Mouse (Mus musculus) left cerebral cortex, postnatal 36 days (tissue): ENCODE results near the gene Ankrd36. TPM values are rescaled to one million over a fixed set of nuclear protein-coding genes. Genes with fewer than 3 reads are reported as not detected.
A peak's percentile ranks its signal among the peaks of the same experiment; 100 is the strongest.

ENCODE experiments used
- DNase-seq, 2 experiments: peaks; one replicate each; pipeline ENCODE4 v3.0.0; 2021 to 2022; ENCODE audit warnings: low spot score in 2 of 2, mixed read lengths in 1 of 2
- intact Hi-C: fragments of 180-260 bp; cut with DNase I; formaldehyde crosslinking; loops from one replicate; pipeline ENCODE4 v1.15.1; 2025
- total RNA-seq, 2 experiments: library from RNA; stranded (reverse); gene quantifications; 2 replicates each; pipeline ENCODE4 v1.2.3; 2021

Gene Ankrd36
- total RNA-seq, 2 experiments from 2014 or later, result not detected

GRCm38 (mm10) chr11:5614453-5614852, 45.0 kb downstream of the Ankrd36 start:
- no peak for DNase-seq

GRCm38 (mm10) chr11:5625101-5625500, 55.6 kb downstream of the Ankrd36 start:
- intact Hi-C loops, result no loop called here
- no peak for DNase-seq

More at GRCm38 (mm10) chr11:5614453-5614852, 45.0 kb downstream of the Ankrd36 start:
- intact Hi-C loops, result no loop called here

GRCm38 (mm10) chr11:5629033-5629432, 59.5 kb downstream of the Ankrd36 start:
- DNase-seq, result peak; percentile 15 to 30
- intact Hi-C loops, result loop anchor here (2.0 kb wide), 1 partner anchor 144 kb away; no protein-coding TSS in a partner anchor

GRCm38 (mm10) chr11:5643085-5643484, 73.6 kb downstream of the Ankrd36 start:
- intact Hi-C loops, result no loop called here
- DNase-seq, result no peak

GRCm38 (mm10) chr11:5650321-5650720, 80.8 kb downstream of the Ankrd36 start:
- no peak for DNase-seq
- intact Hi-C loops, result no loop called here

DNA sequence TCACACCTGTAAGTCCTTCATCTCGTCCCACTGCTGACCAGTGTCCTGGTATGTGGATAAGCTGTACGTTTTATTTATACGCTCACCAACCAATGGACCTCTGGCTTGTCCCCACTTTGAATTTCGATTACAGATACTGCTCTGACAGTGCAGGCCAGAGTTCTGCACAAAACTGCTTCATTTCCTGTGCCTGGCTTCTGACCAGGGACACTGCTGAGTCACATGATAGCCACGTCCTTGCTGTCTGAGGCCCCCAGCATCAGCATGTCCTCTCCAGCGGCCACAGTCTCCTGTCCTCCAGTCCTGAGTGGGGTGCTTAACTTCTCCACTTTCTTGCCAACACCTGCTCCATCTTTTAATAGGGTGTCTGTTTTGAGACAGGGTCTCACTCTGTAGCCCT, 113.1 kb downstream of the Ankrd36 start:
- no peak for DNase-seq
- intact Hi-C loops, result no loop called here

DNA sequence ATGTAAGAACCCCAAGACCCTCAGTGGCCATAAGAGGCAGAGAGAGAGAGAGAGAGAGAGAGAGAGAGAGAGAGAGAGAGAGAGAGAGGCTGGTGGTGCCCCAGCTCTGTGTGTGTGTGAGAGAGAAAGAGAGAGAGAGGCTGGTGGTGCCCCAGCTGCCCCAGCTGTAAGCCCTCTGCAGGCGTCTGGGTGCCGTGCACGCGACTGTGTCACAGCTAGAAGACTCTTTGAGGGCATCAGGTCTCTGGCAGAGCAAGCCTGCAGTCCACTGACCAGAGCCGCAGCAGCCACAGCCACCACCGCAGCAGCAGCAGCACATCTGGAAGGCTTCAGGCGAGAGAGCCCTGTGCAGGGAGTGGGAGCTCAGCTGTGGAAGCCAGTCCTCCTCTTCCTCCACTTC, 114.8 kb downstream of the Ankrd36 start:
- intact Hi-C loops, result no loop called here
- DNase-seq, result no peak

GRCm38 (mm10) chr11:5691775-5692174, 122.3 kb downstream of the Ankrd36 start:
- intact Hi-C loops, result loop anchor here (2.0 kb wide), 1 partner anchor 207 kb away; no protein-coding TSS in a partner anchor
- DNase-seq, result no peak

DNA sequence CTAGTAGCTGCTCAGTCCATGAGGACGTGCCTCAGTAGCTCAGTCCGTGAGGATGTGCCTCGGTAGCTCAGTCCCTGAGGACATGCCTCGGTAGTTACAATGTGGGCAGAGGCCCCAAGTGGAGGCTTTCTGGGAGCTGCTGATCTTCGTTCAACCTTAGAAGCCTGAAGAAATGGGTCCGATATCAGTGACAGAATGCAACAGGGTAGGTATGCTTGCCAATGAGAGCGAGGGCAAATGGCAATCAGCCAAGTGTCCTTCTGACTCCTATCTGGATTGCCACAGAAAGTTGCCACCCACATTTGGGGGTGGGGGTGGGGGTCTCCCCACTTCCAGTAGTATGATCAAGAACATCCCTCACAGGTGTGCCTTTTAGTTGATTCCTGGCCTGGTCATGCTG, 131.3 kb downstream of the Ankrd36 start:
- intact Hi-C loops, result no loop called here
- no peak for DNase-seq

GRCm38 (mm10) chr11:5701300-5701699, 131.8 kb downstream of the Ankrd36 start:
- intact Hi-C loops, result no loop called here
- no peak for DNase-seq

- intact Hi-C loops, result no loop called here
- no peak for DNase-seq
Observed at GRCm38 (mm10) chr11:5701821-5702220, 132.3 kb downstream of the Ankrd36 start.

DNA sequence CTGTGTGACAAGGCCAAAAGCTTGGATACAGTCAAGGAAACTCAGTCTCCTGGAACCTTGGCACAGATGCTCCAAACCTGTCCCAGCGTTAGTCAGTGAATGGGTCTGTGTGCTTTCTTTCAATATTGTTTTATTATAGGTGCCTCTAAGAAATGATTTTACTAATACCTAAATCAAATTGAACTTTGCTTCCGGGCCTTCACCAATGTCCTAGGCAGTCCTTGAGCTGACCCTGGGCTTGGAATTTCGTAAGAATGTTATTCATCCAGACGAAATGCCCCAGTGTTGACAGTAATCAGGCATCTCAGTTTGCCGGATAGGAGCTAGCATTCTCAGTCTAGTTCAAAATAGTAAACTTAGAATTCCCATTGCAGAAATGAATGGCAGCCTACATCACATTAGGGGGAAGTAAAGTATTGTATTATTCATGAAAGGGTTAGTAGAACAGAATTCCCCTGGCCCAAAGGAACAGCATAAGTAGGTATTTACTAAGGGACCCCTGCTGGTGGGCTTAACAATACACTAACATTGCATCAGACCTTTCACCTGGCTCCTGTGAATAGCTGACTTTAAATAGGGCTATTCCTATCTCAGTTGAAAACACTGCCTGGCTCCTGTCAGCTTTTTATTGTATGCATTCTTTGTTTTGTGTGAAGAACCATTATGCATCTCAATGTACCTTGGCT, 132.9 kb downstream of the Ankrd36 start:
- intact Hi-C loops, result no loop called here
- no peak for DNase-seq

- intact Hi-C loops, result no loop called here
- DNase-seq, result no peak
Observed at GRCm38 (mm10) chr11:5702957-5703332, 133.5 kb downstream of the Ankrd36 start.

GRCm38 (mm10) chr11:5703341-5703740, 133.9 kb downstream of the Ankrd36 start:
- no peak for DNase-seq
- intact Hi-C loops, result no loop called here

DNA sequence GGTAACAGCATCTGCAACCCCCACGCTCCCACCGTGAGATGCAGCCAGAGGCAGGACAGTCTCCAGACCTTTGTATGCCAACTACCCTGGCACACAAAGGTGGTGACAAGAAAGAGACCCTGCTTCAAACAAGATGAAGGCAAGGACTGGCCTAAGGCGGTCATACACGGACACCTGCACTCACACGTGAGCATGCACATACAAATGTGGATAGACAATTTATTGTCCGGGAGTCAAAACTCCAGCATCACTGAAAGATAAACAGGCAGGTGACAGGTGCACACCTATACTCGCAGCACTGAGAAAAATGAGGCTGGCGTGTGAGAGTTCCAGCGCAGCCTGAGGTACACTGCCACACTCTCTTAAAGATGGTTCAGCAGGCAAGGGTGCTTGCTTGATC, 136.5 kb downstream of the Ankrd36 start:
- no peak for DNase-seq
- intact Hi-C loops, result no loop called here

GRCm38 (mm10) chr11:5706874-5707529, 137.5 kb downstream of the Ankrd36 start:
- DNase-seq, result peak in 1 of 2 experiments; percentile 60

GRCm38 (mm10) chr11:5707530-5708353, 138.3 kb downstream of the Ankrd36 start:
- intact Hi-C loops, result no loop called here
- DNase-seq, result peak; percentile 82 to 87

More at GRCm38 (mm10) chr11:5706874-5707529, 137.5 kb downstream of the Ankrd36 start:
- intact Hi-C loops, result no loop called here

GRCm38 (mm10) chr11:5715179-5715578, 145.7 kb downstream of the Ankrd36 start:
- DNase-seq, result no peak
- intact Hi-C loops, result no loop called here

DNA sequence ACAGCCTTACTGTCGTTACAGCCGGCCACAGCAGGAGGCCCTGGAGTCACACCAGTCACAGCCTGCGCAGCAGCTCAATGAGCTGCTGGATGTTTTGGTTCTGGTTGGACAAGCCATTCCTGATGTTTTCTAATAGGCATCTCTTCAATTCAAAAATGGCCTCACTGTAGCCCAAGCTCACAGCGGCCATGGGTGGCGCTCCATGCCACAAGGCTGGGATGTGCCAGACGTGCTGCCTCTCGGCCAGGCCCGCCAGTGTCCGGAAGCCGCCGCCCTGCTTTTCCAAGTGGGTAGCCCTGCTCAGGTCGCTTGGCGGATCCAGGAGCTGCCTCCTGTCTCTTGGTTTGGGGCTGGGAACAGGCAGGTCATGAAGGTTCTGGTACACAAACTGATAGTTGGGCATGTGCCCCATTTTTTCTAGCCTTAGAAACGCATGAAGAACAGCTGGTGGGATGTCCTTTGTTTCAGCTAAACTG, 146.2 kb downstream of the Ankrd36 start, which contains the start of gene Mrps24:
TSS of gene Mrps24 (minus strand) at position 51 of the 476 bp plus-strand sequence.
- intact Hi-C loops, result no loop called here
- DNase-seq, result no peak

- intact Hi-C loops, result no loop called here
- DNase-seq, result no peak
Observed at GRCm38 (mm10) chr11:5716246-5716645, 146.8 kb downstream of the Ankrd36 start.
